Mouse (Mus musculus) skeletal muscle tissue, adult 2 months (tissue): Measurements from ENCODE around the gene Zfp697.

ENCODE experiments used
- DNase-seq: peaks from one replicate; pipeline ENCODE4 v3.0.0-alpha.2; 2012; ENCODE audit warnings: low read depth, low spot score

Zfp697 gene

GRCm38 (mm10) chr3:98382246-98382939 lies at the start of gene Zfp697:
TSS of gene Zfp697 (plus strand) at chr3:98382461.
- DNase-seq = peak; percentile 46

- no peak for DNase-seq
These were observed 48.3 kb upstream of the Zfp697 start for GRCm38 (mm10) chr3:98334010-98334409.

GRCm38 (mm10) chr3:98335331-98335730 lies 46.9 kb upstream of the Zfp697 start:
- DNase-seq = no peak

- DNase-seq = no peak
These were observed 46.4 kb upstream of the Zfp697 start for GRCm38 (mm10) chr3:98335886-98336285.

GRCm38 (mm10) chr3:98336661-98337654 lies 45.3 kb upstream of the Zfp697 start:
- no peak for DNase-seq

- DNase-seq = no peak
These were observed 43.6 kb upstream of the Zfp697 start for GRCm38 (mm10) chr3:98338584-98339041.

GRCm38 (mm10) chr3:98339097-98339705 lies 43.1 kb upstream of the Zfp697 start:
- DNase-seq = no peak

GRCm38 (mm10) chr3:98339706-98340109 lies 42.6 kb upstream of the Zfp697 start, which contains the start of gene Phgdh:
TSS of gene Phgdh (minus strand) at chr3:98339990.
- peak; percentile 56 for DNase-seq

GRCm38 (mm10) chr3:98340818-98341594 lies 41.3 kb upstream of the Zfp697 start:
- no peak for DNase-seq

- no peak for DNase-seq
These were observed 39.0 kb upstream of the Zfp697 start for GRCm38 (mm10) chr3:98343235-98343634.

GRCm38 (mm10) chr3:98348106-98348505 lies 34.2 kb upstream of the Zfp697 start:
- DNase-seq = no peak

GRCm38 (mm10) chr3:98348705-98349104 lies 33.6 kb upstream of the Zfp697 start:
- no peak for DNase-seq

- peak; percentile 52 for DNase-seq
These were observed 28.4 kb upstream of the Zfp697 start for GRCm38 (mm10) chr3:98353892-98354291.

GRCm38 (mm10) chr3:98355344-98356025 lies 26.8 kb upstream of the Zfp697 start:
- DNase-seq = no peak

- no peak for DNase-seq
These were observed 26.3 kb upstream of the Zfp697 start for GRCm38 (mm10) chr3:98356026-98356365.

- no peak for DNase-seq
These were observed 25.5 kb upstream of the Zfp697 start for GRCm38 (mm10) chr3:98356632-98357370.

- no peak for DNase-seq
These were observed 19.5 kb upstream of the Zfp697 start for GRCm38 (mm10) chr3:98362753-98363152.

GRCm38 (mm10) chr3:98366086-98366485 lies 16.2 kb upstream of the Zfp697 start:
- DNase-seq = no peak

GRCm38 (mm10) chr3:98366823-98367222 lies 15.4 kb upstream of the Zfp697 start:
- DNase-seq = no peak

- no peak for DNase-seq
These were observed 14.0 kb upstream of the Zfp697 start for GRCm38 (mm10) chr3:98368283-98368682.
